Mouse (Mus musculus) heart, embryonic 16.5 days (tissue): ENCODE results near the gene Rbm47. TPM values are rescaled to one million over a fixed set of nuclear protein-coding genes. Genes with fewer than 3 reads are reported as not detected.
A peak's percentile ranks its signal among the peaks of the same experiment; 100 is the strongest.

ENCODE experiments used
- ATAC-seq: fragments of 200-750 bp; cut with Nextera tagmentation; replicated peaks from 2 replicates; pipeline ENCODE4 v1.8.0; 2017; ENCODE audit warnings: moderate number of reproducible peaks; ENCODE audit not compliant: insufficient read depth, low FRiP score; ENCODE audit errors: extremely low read depth
- H3K27ac ChIP-seq: fragments of 300-500 bp; sonication (generic); 2 replicates; pipeline ENCODE4 v1.5.1; 2014; ENCODE audit warnings: mild to moderate bottlenecking, low read length, control low read depth, moderate library complexity
- H3K27me3 ChIP-seq: fragments of 300-500 bp; sonication (generic); 2 replicates; pipeline ENCODE4 v1.6.1; 2014; ENCODE audit warnings: low read length, mixed read lengths; ENCODE audit not compliant: control insufficient read depth, insufficient read depth
- H3K36me3 ChIP-seq: fragments of 300-500 bp; sonication (generic); 2 replicates; pipeline ENCODE4 v1.6.1; 2014; ENCODE audit not compliant: control insufficient read depth, insufficient read depth
- H3K4me1 ChIP-seq: fragments of 300-500 bp; sonication (generic); 2 replicates; pipeline ENCODE4 v1.6.1; 2014; ENCODE audit warnings: low read length, mixed read lengths; ENCODE audit not compliant: control insufficient read depth, insufficient read depth
- H3K4me2 ChIP-seq: fragments of 300-500 bp; sonication (generic); 2 replicates; pipeline ENCODE4 v1.6.1; 2014; ENCODE audit warnings: low read depth, mild to moderate bottlenecking, control low read depth, low read length
- H3K4me3 ChIP-seq: fragments of 300-500 bp; sonication (generic); 2 replicates; pipeline ENCODE4 v1.5.1; 2014; ENCODE audit warnings: mild to moderate bottlenecking, control low read depth, low read length
- H3K9ac ChIP-seq: fragments of 300-500 bp; sonication (generic); 2 replicates; pipeline ENCODE4 v1.6.1; 2014; ENCODE audit warnings: low read length, control low read depth
- H3K9me3 ChIP-seq: fragments of 300-500 bp; sonication (generic); replicated peaks from 2 replicates; pipeline ENCODE4 v1.6.1; 2016; ENCODE audit warnings: low read length; ENCODE audit not compliant: control insufficient read depth
- WGBS: fragments of 180-500 bp; shearing (Covaris S2); extraction: QIAGEN DNeasy Blood & Tissue Kit; methylation state at CpG from one replicate; pipeline ENCODE4 v1.1.7; 2014; 5-methylcytosine and 5-hydroxymethylcytosine counted together
- polyA plus RNA-seq: library from polyadenylated mRNA; unstranded; fragments of >200 nt; fragmentation: Nextera tagmentation; extraction: Ambion mirVana; gene quantifications from 2 replicates; pipeline ENCODE4 v1.2.1, GENCODE M21; 2015

Rbm47 gene
- polyA plus RNA-seq, 1 experiment from 2014 or later, result 6.0 TPM

DNA sequence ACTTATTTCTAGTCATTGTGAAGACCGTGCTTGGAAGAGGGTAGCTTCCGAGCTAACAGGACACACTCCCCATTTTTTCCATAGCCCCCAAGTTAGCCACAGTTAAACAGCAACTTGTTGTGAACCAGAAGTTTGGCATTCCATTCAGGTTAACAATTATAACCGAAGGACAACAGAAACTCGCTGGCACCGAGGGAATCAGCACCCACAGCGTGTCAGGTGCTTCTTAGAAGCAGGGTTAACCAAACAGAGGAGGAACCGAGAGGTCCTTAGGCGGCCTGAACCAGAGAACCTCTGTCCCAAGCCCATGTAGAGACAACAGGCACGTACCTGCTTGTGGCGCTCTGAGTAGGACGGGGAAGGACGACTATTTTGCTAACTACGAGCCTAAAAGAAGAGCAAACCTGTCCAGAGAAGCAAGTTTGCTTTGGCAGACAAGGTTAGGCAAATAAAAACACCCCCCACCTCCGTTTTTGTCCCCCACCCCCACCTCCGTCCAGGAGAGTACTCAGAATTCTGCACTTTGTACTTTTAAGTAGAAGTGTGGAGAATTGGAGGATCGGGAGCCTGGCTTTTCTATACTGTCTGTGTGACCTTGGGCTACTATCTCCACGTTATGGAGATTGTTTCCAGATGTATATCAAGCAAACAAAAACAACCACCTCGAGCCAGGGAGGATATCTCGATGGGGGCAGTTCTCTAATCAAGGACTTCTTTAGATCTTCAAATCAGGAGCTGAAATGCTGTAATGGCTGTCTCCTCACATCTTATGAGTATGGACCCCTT, 91.3 kb downstream of the Rbm47 start:
- WGBS, result 67% methylated on average over 19 of the region's 19 CpGs
- Histone ChIP-seq H3K9ac (no peak overlapping the region), H3K27ac (no peak overlapping the region), H3K4me3 (no peak overlapping the region), H3K36me3 (no peaks in the 10 kb centered on the region), H3K27me3 (no peaks in the 10 kb centered on the region), H3K4me1 (peaks cover 3% of the 10 kb centered on the region; the same call in 1 of the 2 replicates), H3K4me2 (no peak overlapping the region), H3K9me3 (no peaks in the 10 kb centered on the region)
- ATAC-seq, result no peak

DNA sequence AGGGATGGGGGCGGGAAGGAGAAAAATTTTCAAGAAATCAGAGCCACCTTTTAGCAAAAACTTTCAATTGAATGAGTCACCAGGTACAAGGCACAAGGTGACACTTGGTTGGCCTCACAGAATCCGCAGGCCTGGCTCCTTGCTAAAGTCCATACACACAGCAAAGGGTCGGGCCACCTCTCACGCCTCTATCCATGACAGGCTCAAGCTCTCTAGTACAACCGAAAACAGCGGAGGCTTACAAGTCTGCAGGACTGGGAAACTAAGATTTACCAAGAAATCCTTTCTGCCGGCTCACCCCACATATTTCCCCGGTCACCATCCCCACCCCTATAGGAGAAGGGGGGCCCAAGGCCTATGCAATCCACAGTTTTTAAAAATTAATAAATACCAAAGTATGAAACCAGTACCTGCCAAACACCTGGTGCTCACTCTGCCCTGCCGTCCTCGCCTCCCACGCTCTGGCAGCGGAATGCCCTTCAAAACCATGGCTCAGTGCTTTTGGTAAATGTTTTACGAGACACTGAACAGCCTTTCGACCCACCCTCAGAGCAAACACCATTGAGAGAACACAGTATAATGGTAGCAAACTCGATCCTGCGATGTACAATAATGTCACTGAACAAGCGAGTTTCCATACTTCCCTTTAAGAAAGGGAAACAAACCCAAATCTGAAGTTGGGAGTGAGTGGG, 92.2 kb downstream of the Rbm47 start:
- no peak for ATAC-seq
- Histone ChIP-seq H3K27ac (no peak overlapping the region), H3K4me3 (no peak overlapping the region; the same call in 1 of the 2 replicates), H3K4me1 (peaks cover 6% of the 10 kb centered on the region; the same call in 1 of the 2 replicates), H3K27me3 (no peaks in the 10 kb centered on the region), H3K9ac (no peak overlapping the region), H3K9me3 (no peaks in the 10 kb centered on the region), H3K4me2 (no peak overlapping the region), H3K36me3 (no peaks in the 10 kb centered on the region)
- WGBS, result 81% methylated on average over 17 of the region's 17 CpGs

DNA sequence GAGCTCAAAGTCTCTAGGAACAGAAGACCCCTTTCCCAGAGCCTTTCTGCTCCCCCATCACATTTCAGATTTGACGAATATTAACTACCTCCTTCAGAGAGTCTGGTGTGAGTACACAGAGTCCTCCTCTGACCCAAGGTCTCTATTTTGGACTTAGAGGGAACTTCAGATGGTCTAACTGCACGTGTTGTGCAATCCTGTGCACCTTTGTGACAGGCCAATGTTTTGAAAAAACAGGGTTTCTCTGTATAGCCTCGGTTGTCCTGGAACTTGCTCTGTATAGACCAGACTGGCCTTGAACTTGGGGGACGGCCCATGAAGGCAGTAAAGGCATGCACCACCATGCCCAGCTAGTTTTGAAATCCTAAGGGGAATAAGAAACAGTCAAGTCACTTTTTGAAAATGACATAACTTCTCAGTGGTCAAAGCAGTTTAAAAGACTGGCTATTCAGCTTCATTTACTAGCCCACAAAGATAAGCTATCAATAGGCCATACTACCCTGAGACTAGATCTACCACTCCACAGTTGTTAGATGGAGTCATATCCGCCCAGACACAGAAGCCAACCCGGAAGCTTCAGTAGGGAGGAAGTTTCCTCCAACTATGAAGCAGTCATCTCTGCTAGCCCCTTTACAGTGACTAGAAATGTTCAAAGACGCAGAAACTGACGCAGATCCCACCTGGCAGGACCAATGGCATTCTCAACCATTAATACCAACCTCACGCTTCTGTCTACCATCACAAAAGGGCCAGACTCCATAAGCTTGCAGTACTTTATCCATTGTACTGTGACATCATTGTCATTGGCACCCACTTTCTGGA, 93.3 kb downstream of the Rbm47 start:
- Histone ChIP-seq H3K4me3 (no peak overlapping the region), H3K4me2 (no peak overlapping the region), H3K27me3 (no peaks in the 10 kb centered on the region), H3K4me1 (peaks cover 6% of the 10 kb centered on the region; the same call in 1 of the 2 replicates), H3K9me3 (no peaks in the 10 kb centered on the region), H3K27ac (no peak overlapping the region), H3K36me3 (no peaks in the 10 kb centered on the region), H3K9ac (no peak overlapping the region)
- ATAC-seq, result no peak
- 83% methylated on average over 9 of the region's 9 CpGs for WGBS

DNA sequence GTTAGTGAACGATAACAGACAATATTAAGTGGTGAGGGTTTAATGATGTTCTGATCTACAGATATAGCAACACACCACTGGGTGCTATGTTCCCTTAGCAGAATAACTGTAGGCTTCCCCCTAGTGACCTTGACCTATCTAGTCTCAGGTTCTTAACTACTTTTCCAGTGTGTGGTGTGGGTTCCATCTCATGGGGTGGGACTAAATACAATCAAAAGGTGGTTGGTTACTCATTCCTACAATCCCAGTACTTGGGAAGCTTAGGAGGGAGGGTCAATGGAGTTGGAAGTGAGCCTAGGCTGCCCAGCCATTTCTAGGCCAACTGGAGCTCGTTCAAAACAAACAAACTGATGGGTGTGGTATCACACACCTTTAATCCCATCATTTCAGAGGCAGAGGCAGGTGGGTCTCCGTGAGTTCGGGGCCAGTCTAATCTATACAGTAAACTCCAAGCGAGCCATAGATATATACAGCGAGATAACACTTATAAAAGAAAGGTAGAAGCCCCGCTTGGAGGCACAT, 94.4 kb downstream of the Rbm47 start:
- H3K36me3 ChIP-seq, result no peaks in the 10 kb centered on the region
- no peak for ATAC-seq
- H3K9ac ChIP-seq, result no peak overlapping the region
- no peaks in the 10 kb centered on the region for H3K9me3 ChIP-seq
- H3K27me3 ChIP-seq, result no peaks in the 10 kb centered on the region
- peaks cover 6% of the 10 kb centered on the region; the same call in 1 of the 2 replicates for H3K4me1 ChIP-seq
- H3K4me3 ChIP-seq, result no peak overlapping the region
- no peak overlapping the region for H3K27ac ChIP-seq
- H3K4me2 ChIP-seq, result no peak overlapping the region
- 89% methylated on average over 7 of the region's 7 CpGs for WGBS

DNA sequence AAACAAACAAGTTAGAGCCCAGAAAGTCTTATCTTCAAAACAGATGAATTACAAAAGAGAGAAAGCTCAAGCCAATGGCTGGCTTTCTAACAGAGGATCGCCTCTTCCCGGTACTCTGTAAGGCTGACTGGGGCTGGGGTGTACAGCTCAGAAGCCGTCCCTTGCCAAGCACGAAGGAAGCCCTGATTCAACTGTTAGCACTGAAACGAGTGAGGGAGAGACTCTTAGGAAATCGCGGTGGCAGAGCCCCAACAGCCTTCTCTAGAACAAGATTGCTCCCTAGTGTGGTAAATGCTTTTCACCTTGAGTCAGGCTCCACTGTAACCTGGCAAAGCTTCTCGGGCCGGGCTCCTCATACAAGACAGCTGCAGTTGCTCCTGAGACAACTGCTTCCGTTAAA, 95.5 kb downstream of the Rbm47 start:
- WGBS, result 21% methylated on average over 10 of the region's 10 CpGs
- peak; percentile 34; the same call in 1 of the 2 replicates for ATAC-seq
- peak overlapping the region; percentile 27 for H3K4me2 ChIP-seq
- no peak overlapping the region for H3K4me3 ChIP-seq
- H3K9me3 ChIP-seq, result no peaks in the 10 kb centered on the region
- no peak overlapping the region for H3K9ac ChIP-seq
- no peaks in the 10 kb centered on the region for H3K27me3 ChIP-seq
- peak overlapping the region; percentile 16; the same call in 1 of the 2 replicates for H3K27ac ChIP-seq
- H3K36me3 ChIP-seq, result no peaks in the 10 kb centered on the region
- H3K4me1 ChIP-seq, result peaks cover 6% of the 10 kb centered on the region; the same call in 1 of the 2 replicates

DNA sequence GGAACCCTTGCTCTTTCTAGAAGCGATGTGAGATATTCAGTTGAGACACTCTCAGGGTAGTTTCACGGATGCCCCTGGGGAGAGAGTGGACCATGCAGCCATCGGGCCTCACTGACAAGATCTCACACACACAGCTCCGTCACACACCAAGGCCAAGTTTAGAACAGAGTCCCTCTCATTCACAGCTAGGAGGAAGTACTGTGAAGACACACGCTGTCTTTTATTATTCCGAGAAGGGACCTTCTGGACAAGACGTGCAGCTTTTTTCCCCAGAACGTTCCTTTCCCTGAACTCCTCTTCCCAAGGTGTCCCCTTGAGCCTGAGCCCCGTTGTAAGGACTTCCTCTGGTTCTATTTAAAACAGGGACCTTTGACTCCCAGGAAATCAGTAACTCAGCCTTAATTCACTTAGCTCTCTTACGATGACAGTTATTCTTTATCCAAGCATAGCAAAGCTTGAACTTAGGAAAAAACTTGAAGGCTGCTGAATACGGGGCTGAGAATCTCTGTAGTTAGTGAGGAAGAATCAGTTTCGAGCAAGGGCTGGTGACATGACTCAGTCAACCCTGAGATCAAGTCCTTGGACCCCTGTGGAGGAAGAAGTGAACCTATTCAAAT, 96.1 kb downstream of the Rbm47 start:
- Histone ChIP-seq H3K4me2 (no peak overlapping the region), H3K36me3 (no peaks in the 10 kb centered on the region), H3K4me3 (no peak overlapping the region), H3K9me3 (no peaks in the 10 kb centered on the region), H3K27me3 (no peaks in the 10 kb centered on the region), H3K4me1 (peaks cover 6% of the 10 kb centered on the region; the same call in 1 of the 2 replicates), H3K27ac (no peak overlapping the region), H3K9ac (no peak overlapping the region)
- 57% methylated on average over 12 of the region's 12 CpGs for WGBS
- no peak for ATAC-seq

DNA sequence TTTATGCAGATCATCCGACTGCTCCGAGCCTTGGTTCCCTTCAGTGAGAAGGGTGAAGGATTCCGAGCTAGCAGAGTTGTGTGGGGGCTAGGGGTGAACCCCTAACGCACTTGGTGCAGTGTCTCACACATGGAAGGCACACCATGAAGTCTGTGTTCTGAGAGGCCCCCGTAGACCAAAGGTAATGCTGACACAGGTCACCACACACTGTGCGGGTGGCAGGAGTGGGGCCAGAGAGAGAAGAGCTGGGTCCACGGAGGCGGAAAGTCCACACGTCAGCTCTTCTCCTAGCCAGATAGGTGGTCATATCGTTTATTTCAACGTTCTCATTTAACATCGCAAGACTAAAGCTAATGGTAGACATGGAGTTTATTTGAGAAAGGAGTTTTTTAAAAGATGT, 97.0 kb downstream of the Rbm47 start:
- WGBS, result 94% methylated on average over 12 of the region's 12 CpGs
- Histone ChIP-seq H3K9ac (no peak overlapping the region), H3K27ac (no peak overlapping the region), H3K36me3 (no peaks in the 10 kb centered on the region), H3K4me2 (no peak overlapping the region), H3K27me3 (no peaks in the 10 kb centered on the region), H3K4me3 (no peak overlapping the region), H3K9me3 (no peaks in the 10 kb centered on the region), H3K4me1 (peaks cover 9% of the 10 kb centered on the region)
- ATAC-seq, result no peak

DNA sequence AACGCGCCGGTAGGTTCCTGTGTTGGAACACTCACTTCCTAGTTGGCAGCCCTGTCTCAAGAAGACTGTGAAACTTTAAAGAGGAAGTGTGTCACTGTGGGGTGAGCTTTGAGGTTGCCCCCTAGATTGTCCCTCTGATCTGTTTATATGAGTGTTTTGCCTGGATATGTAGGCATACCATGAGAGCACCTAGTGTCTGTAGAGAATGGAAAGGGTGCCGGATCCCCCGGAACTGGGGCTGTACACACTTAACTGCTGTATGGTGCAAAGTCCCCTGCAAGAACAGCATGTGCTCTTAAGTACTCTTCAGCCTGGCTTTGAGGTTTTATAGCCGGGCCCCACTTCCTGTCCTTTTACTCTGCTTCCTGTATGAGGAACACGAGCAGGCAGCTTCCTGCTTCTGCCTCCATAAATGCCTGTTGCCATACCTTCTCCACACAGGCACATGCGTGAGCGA, 97.9 kb downstream of the Rbm47 start:
- 80% methylated on average over 9 of the region's 9 CpGs for WGBS
- Histone ChIP-seq H3K4me2 (no peak overlapping the region), H3K27ac (0 out of 2 replicates have a peak overlapping the region, but pooled peaks have one; percentile 51), H3K36me3 (no peaks in the 10 kb centered on the region), H3K27me3 (no peaks in the 10 kb centered on the region), H3K4me3 (no peak overlapping the region), H3K9me3 (no peaks in the 10 kb centered on the region), H3K4me1 (peaks cover 13% of the 10 kb centered on the region), H3K9ac (no peak overlapping the region)
- ATAC-seq, result 0 out of 2 replicates have a peak, but pooled peaks have one; percentile 39
